Mouse (Mus musculus) right cerebral cortex, adult 18-20 months (tissue): ENCODE data around the gene Casr.

Source experiments
- DNase-seq: peaks from one replicate; pipeline ENCODE4 v3.0.0; 2022; ENCODE audit warnings: mixed read lengths

Casr gene

DNA sequence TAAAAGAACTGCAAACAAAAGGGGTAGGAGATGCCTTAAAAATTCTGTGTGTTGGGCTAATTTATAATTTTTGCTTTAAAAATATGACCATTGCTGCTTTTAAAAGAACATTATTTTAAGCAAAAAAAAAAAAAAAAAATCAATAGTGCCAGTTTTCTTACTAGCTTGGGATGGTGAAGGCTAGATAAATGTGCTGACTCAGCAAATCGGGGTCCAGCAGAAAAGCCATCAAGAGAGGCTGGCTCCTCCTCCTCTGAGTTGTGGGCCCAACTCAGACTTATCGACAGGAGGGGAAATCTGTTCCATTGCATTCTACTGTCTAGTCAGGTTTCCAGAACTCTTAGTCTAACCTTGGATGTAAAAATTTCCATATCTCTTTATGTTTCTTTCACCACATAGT lies 45.6 kb downstream of the Casr start:
- no peak for DNase-seq

GRCm38 (mm10) chr16:36507300-36507699 lies 54.6 kb downstream of the Casr start:
- no peak for DNase-seq

DNA sequence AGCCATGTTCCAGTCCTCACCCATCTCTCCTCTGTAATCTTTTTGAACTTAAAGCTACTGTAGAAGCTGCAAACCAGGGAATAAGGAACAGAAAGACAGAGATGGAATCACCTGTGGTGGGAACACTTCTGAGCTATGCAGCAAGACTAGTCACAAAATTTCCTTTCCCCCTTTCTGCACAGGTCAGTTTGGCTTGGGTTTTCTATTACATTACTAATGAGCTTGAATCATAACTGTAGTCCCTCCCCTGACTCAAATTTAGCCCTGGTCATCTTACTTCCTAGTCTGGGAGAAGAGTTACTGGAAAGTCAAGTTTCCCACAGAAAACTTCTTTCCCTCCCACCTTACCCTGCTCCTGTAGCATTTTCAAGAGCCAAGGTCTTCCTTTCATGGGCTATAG lies 55.1 kb downstream of the Casr start:
- DNase-seq = no peak

DNA sequence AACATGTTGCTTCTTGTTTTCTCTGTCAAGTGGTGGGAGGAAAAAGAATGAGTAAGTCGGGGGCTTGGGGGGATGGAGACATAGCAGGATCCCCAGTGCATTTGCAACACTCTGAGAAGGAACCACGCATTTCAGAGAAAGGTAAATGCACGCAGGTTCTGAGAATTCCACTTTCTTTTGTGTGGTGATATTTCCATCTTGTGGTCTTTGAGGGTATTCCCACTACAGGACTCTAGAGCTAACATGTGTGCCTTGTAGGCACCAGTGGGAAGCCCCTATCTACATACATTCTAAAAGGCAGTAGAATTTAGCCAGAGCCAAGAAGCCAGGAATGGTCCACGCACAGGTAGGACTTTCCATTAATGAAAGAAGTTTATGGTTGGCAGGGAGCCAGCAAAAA lies 56.0 kb downstream of the Casr start:
- DNase-seq = no peak

DNA sequence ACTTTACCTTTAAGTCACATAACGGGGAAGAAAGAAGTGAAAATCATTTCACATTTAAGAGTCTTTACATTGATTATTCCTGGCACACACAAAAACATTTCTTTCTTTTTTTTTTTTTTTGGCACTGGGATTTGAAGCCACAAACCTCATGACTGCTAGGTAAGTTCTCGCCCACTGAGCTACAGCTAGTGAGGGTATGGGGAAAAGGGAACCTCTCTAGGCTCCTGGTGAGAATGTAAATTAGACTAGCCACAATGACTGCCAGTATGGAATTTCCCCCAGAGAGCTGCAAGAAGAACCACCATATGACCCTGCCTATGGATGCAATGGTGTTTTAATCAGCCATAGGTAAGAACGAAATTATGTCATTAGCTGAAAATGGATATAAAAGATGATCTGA lies 56.8 kb downstream of the Casr start:
- DNase-seq = no peak

DNA sequence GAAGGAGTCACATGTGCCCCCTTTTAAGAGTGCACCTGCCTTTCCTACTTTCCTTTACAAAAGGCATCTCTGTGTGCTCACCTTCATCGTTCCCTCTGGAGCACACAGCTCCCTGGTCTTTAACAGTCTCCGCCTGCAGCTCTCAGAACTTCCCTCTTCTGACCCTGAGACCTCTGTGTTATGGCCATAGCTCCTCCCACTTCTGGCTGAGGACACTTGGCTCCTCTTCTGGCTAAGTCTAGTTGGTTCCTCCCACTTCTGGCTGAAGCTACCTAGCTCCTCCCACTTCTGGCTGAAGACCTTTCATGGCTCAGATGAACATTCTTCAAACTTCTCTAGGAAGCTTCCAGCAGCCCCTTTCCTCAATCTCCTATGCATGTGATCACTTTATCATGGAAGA lies 59.7 kb downstream of the Casr start:
- DNase-seq = no peak

DNA sequence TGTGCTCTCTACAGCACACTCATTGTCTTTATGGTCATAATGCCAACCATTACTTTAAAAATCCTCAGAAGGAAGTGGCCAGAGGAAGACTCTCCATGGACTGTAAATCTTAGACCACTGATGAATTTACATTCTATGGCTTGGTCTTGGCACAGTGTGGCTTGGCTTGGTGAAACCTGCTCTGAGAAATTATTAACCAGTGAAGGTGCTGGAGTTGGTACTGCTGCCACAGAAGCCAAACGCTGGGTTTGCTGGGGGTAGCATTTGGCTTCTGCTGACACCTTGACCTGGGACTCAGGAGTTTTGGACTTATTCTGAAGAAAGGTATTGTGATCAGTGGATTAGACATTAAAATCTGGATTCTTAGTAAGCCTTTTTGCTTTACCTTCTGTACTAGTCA lies 69.5 kb downstream of the Casr start:
- no peak for DNase-seq

DNA sequence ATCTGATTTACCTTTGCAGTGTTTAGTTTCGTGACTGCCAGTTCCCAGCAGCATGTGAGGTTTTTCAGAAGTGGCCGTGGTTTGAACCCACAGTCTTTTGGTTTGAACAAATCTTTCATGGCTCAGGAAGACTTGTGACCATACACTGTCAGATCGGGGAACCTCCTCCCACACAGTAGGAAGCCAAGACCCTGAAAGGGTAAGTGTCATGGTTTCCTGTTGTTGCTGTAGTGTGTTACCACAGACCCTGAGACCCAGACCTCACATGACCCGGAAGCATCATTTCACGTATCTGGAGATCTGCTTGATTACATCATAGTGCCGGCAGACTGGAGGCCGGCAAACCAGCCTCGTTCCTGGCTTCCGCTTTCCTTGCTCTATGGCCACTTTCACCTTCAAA lies 85.1 kb downstream of the Casr start:
- DNase-seq = no peak

GRCm38 (mm10) chr16:36475530-36475929 lies 86.4 kb downstream of the Casr start:
- no peak for DNase-seq

GRCm38 (mm10) chr16:36474849-36475248 lies 87.1 kb downstream of the Casr start:
- no peak for DNase-seq

GRCm38 (mm10) chr16:36473217-36474216 lies 88.4 kb downstream of the Casr start:
- no peak for DNase-seq

DNA sequence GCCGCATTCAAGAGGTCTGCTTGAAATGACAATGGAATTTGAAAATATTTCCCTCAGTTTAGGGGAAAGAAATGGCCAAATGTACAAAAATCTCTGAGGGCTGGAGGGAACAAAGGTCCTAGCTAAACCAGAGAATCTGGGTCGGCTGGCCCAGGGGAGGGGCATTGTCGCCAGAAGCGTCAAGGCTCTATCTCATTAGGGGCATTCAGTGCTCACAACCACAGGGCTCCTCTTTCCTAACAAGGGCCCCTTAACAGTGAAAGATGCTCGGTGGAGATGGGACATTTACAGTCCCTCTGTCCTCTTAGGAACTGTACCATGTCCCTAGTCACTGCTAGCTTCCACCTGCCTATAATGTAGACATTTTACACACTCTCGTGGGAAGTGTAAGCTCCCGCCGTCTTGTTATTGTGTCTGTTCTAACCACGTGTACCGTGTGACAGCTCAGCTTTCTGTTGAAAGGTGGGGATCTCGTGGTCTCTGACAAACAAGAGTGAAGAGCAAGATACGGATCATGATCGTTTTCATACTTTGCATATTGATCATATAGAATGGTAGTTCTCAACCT lies 90.8 kb downstream of the Casr start:
- DNase-seq = no peak

- no peak for DNase-seq
Measured at GRCm38 (mm10) chr16:36469955-36470478, 91.9 kb downstream of the Casr start.

DNA sequence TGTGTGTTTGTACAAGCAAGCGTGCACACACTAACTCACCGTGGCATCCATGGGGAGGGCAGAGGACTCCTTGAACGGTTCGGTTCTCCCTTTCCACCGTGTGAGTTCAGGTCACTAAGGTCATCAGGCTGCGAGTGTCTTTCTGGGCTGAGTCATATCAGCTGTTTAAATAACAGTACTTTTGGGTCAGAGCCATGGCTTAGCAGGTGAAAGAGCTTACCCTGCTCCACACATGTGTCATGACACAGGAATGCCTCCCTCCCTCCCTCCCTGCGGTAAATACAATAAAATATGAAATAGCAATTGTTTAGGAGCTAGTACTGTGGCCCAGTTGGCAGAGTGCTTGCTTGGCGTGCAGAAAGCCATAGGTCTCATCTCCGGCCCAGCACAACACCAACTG lies 92.6 kb downstream of the Casr start:
- DNase-seq = no peak

- no peak for DNase-seq
Measured at GRCm38 (mm10) chr16:36468862-36469261, 93.1 kb downstream of the Casr start.

DNA sequence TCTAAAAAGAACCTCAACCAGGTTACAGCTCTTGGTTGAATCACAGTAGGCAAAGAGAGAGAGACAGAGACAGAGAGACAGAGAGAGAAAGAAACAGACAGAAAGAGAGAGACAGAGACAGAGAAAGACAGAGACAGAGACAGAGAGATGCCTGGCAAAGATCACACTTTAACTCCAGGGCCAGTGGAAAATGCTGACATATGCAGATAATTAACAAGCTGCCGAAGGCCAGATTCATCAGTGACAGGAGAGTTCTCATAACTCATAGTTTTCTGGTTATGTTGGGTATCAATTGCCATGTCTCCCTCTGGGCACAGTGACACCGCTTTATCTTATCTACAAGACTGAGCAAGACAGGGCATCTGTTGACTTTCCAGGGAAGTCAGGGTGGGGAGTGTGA lies 94.0 kb downstream of the Casr start:
- DNase-seq = no peak

- DNase-seq = no peak
Measured at GRCm38 (mm10) chr16:36465436-36465835, 96.5 kb downstream of the Casr start.

- no peak for DNase-seq
Measured at GRCm38 (mm10) chr16:36464076-36464475, 97.9 kb downstream of the Casr start.

- DNase-seq = no peak
Measured at GRCm38 (mm10) chr16:36460426-36460825, 101.5 kb downstream of the Casr start.

GRCm38 (mm10) chr16:36455342-36455802 lies 106.6 kb downstream of the Casr start, which contains the start of gene Stfa3:
Stfa3 (minus strand) TSS chr16:36455392.
- no peak for DNase-seq
